Mouse (Mus musculus): ENCODE data around the gene Ndel1. TPM values are rescaled to one million over a fixed set of nuclear protein-coding genes. Genes with fewer than 3 reads are reported as not detected.

The Ndel1 gene
- 53.2 and 54.4 TPM in 2 replicates for polyA plus RNA-seq (2014; fragmentation: Nextera tagmentation; extraction: Ambion mirVana)

- no peak for ATAC-seq (replicated peaks; ENCODE audit: insufficient number of reproducible peaks, low FRiP score, low TSS enrichment, low read depth)
- H3K27me3 ChIP-seq (ENCODE audit: control insufficient read depth, insufficient read depth, low read length), result no peaks in the 10 kb centered on the region
- no peak for DNase-seq (ENCODE audit: low spot score)
- no peak within 1 kb of the TSS for H3K27ac ChIP-seq (replicated peaks; ENCODE audit: low read depth, low read length)
- no peaks in the 10 kb centered on the region for H3K4me1 ChIP-seq (ENCODE audit: control insufficient read depth, insufficient read depth, low read length)
- WGBS, result 68% methylated on average over 6 of the region's 6 CpGs
- H3K4me3 ChIP-seq (ENCODE audit: low read depth, low read length), result no peak within 1 kb of the TSS
- H3K36me3 ChIP-seq (replicated peaks; ENCODE audit: control insufficient read depth, insufficient read depth, low read depth, low read length), result no peaks in the 10 kb centered on the region
- H3K4me2 ChIP-seq (ENCODE audit: low read depth, low read length), result no peak within 1 kb of the TSS
- H3K9me3 ChIP-seq (replicated peaks; ENCODE audit: control insufficient read depth, low read length), result no peaks in the 10 kb centered on the region
- H3K9ac ChIP-seq (replicated peaks; ENCODE audit: low read length), result no peak within 1 kb of the TSS
These were observed at the start of gene Ndel1 for GRCm38 (mm10) chr11:68871748-68872147. Gene Ndel1, minus strand, starts transcription at chr11:68871858.

GRCm38 (mm10) chr11:68914566-68914965 is 42.9 kb upstream of the Ndel1 start:
- no peak overlapping the region for H3K9ac ChIP-seq (replicated peaks; ENCODE audit: low read length)
- no peak for ATAC-seq (replicated peaks; ENCODE audit: insufficient number of reproducible peaks, low FRiP score, low TSS enrichment, low read depth)
- DNase-seq (ENCODE audit: low spot score), result no peak
- no peak overlapping the region for H3K4me3 ChIP-seq (ENCODE audit: low read depth, low read length)
- H3K27ac ChIP-seq (replicated peaks; ENCODE audit: low read depth, low read length), result no peak overlapping the region
- H3K36me3 ChIP-seq (replicated peaks; ENCODE audit: control insufficient read depth, insufficient read depth, low read depth, low read length), result no peaks in the 10 kb centered on the region
- H3K4me2 ChIP-seq (ENCODE audit: low read depth, low read length), result no peak overlapping the region
- H3K9me3 ChIP-seq (replicated peaks; ENCODE audit: control insufficient read depth, low read length), result no peaks in the 10 kb centered on the region
- WGBS, result 97% methylated on average over 4 of the region's 4 CpGs
- H3K27me3 ChIP-seq (ENCODE audit: control insufficient read depth, insufficient read depth, low read length), result no peaks in the 10 kb centered on the region
- H3K4me1 ChIP-seq (ENCODE audit: control insufficient read depth, insufficient read depth, low read length), result no peaks in the 10 kb centered on the region

- H3K27ac ChIP-seq (replicated peaks; ENCODE audit: low read depth, low read length), result no peak overlapping the region
- DNase-seq (ENCODE audit: low spot score), result no peak
- WGBS, result 52% methylated on average over 14 of the region's 14 CpGs
These were observed 40.0 kb upstream of the Ndel1 start for GRCm38 (mm10) chr11:68911531-68912177.

GRCm38 (mm10) chr11:68908846-68909503 is 37.3 kb upstream of the Ndel1 start:
- no peak overlapping the region for H3K4me2 ChIP-seq (ENCODE audit: low read depth, low read length)
- peaks cover 8% of the 10 kb centered on the region for H3K36me3 ChIP-seq (replicated peaks; ENCODE audit: control insufficient read depth, insufficient read depth, low read depth, low read length)
- H3K27ac ChIP-seq (replicated peaks; ENCODE audit: low read depth, low read length), result no peak overlapping the region
- no peaks in the 10 kb centered on the region for H3K4me1 ChIP-seq (ENCODE audit: control insufficient read depth, insufficient read depth, low read length)
- 45% methylated on average over 7 of the region's 7 CpGs for WGBS
- no peaks in the 10 kb centered on the region for H3K9me3 ChIP-seq (replicated peaks; ENCODE audit: control insufficient read depth, low read length)
- H3K4me3 ChIP-seq (ENCODE audit: low read depth, low read length), result no peak overlapping the region
- H3K9ac ChIP-seq (replicated peaks; ENCODE audit: low read length), result no peak overlapping the region; the same call in 1 of the 2 replicates
- H3K27me3 ChIP-seq (ENCODE audit: control insufficient read depth, insufficient read depth, low read length), result no peaks in the 10 kb centered on the region
- no peak for DNase-seq (ENCODE audit: low spot score)
- ATAC-seq (replicated peaks; ENCODE audit: insufficient number of reproducible peaks, low FRiP score, low TSS enrichment, low read depth), result no peak

More at GRCm38 (mm10) chr11:68911531-68912177, 40.0 kb upstream of the Ndel1 start:
- H3K4me1 ChIP-seq (ENCODE audit: control insufficient read depth, insufficient read depth, low read length), result no peaks in the 10 kb centered on the region
- H3K9ac ChIP-seq (replicated peaks; ENCODE audit: low read length), result no peak overlapping the region
- no peaks in the 10 kb centered on the region for H3K9me3 ChIP-seq (replicated peaks; ENCODE audit: control insufficient read depth, low read length)
- H3K27me3 ChIP-seq (ENCODE audit: control insufficient read depth, insufficient read depth, low read length), result no peaks in the 10 kb centered on the region
- H3K4me3 ChIP-seq (ENCODE audit: low read depth, low read length), result no peak overlapping the region
- no peak overlapping the region for H3K4me2 ChIP-seq (ENCODE audit: low read depth, low read length)
- no peaks in the 10 kb centered on the region; the same call in 1 of the 2 replicates for H3K36me3 ChIP-seq (replicated peaks; ENCODE audit: control insufficient read depth, insufficient read depth, low read depth, low read length)
- ATAC-seq (replicated peaks; ENCODE audit: insufficient number of reproducible peaks, low FRiP score, low TSS enrichment, low read depth), result no peak

- DNase-seq (ENCODE audit: low spot score), result no peak
- Histone ChIP-seq H3K27me3 (ENCODE audit: control insufficient read depth, insufficient read depth, low read length) (no peaks in the 10 kb centered on the region), H3K36me3 (replicated peaks; ENCODE audit: control insufficient read depth, insufficient read depth, low read depth, low read length) (peaks cover 12% of the 10 kb centered on the region), H3K4me3 (ENCODE audit: low read depth, low read length) (no peak overlapping the region), H3K4me1 (ENCODE audit: control insufficient read depth, insufficient read depth, low read length) (no peaks in the 10 kb centered on the region), H3K4me2 (ENCODE audit: low read depth, low read length) (no peak overlapping the region), H3K9ac (replicated peaks; ENCODE audit: low read length) (no peak overlapping the region), H3K9me3 (replicated peaks; ENCODE audit: control insufficient read depth, low read length) (no peaks in the 10 kb centered on the region), H3K27ac (replicated peaks; ENCODE audit: low read depth, low read length) (no peak overlapping the region)
- 77% methylated on average over 3 of the region's 3 CpGs for WGBS
- no peak for ATAC-seq (replicated peaks; ENCODE audit: insufficient number of reproducible peaks, low FRiP score, low TSS enrichment, low read depth)
These were observed 35.6 kb upstream of the Ndel1 start for GRCm38 (mm10) chr11:68907251-68907650.

- Histone ChIP-seq H3K4me1 (ENCODE audit: control insufficient read depth, insufficient read depth, low read length) (no peaks in the 10 kb centered on the region), H3K4me2 (ENCODE audit: low read depth, low read length) (no peak overlapping the region), H3K36me3 (replicated peaks; ENCODE audit: control insufficient read depth, insufficient read depth, low read depth, low read length) (peaks cover 12% of the 10 kb centered on the region), H3K4me3 (ENCODE audit: low read depth, low read length) (no peak overlapping the region), H3K27me3 (ENCODE audit: control insufficient read depth, insufficient read depth, low read length) (no peaks in the 10 kb centered on the region), H3K9me3 (replicated peaks; ENCODE audit: control insufficient read depth, low read length) (no peaks in the 10 kb centered on the region), H3K27ac (replicated peaks; ENCODE audit: low read depth, low read length) (no peak overlapping the region), H3K9ac (replicated peaks; ENCODE audit: low read length) (no peak overlapping the region)
- ATAC-seq (replicated peaks; ENCODE audit: insufficient number of reproducible peaks, low FRiP score, low TSS enrichment, low read depth) (no peak), DNase-seq (ENCODE audit: low spot score) (no peak)
- WGBS, result 91% methylated on average over 4 of the region's 4 CpGs
These were observed 34.8 kb upstream of the Ndel1 start for GRCm38 (mm10) chr11:68906461-68906790.

GRCm38 (mm10) chr11:68905665-68906460 is 34.2 kb upstream of the Ndel1 start:
- Histone ChIP-seq H3K9me3 (replicated peaks; ENCODE audit: control insufficient read depth, low read length) (no peaks in the 10 kb centered on the region), H3K9ac (replicated peaks; ENCODE audit: low read length) (no peak overlapping the region), H3K4me1 (ENCODE audit: control insufficient read depth, insufficient read depth, low read length) (no peaks in the 10 kb centered on the region), H3K36me3 (replicated peaks; ENCODE audit: control insufficient read depth, insufficient read depth, low read depth, low read length) (peaks cover 12% of the 10 kb centered on the region), H3K4me3 (ENCODE audit: low read depth, low read length) (no peak overlapping the region), H3K27me3 (ENCODE audit: control insufficient read depth, insufficient read depth, low read length) (no peaks in the 10 kb centered on the region), H3K4me2 (ENCODE audit: low read depth, low read length) (no peak overlapping the region), H3K27ac (replicated peaks; ENCODE audit: low read depth, low read length) (no peak overlapping the region)
- ATAC-seq (replicated peaks; ENCODE audit: insufficient number of reproducible peaks, low FRiP score, low TSS enrichment, low read depth) (no peak), DNase-seq (ENCODE audit: low spot score) (no peak)
- 90% methylated on average over 9 of the region's 9 CpGs for WGBS

GRCm38 (mm10) chr11:68905138-68905531 is 33.5 kb upstream of the Ndel1 start:
- ATAC-seq (replicated peaks; ENCODE audit: insufficient number of reproducible peaks, low FRiP score, low TSS enrichment, low read depth) (no peak), DNase-seq (ENCODE audit: low spot score) (no peak)
- no peaks in the 10 kb centered on the region for H3K4me1 ChIP-seq (ENCODE audit: control insufficient read depth, insufficient read depth, low read length)
- no peak overlapping the region for H3K27ac ChIP-seq (replicated peaks; ENCODE audit: low read depth, low read length)
- H3K9me3 ChIP-seq (replicated peaks; ENCODE audit: control insufficient read depth, low read length), result no peaks in the 10 kb centered on the region
- H3K9ac ChIP-seq (replicated peaks; ENCODE audit: low read length), result no peak overlapping the region; the same call in 1 of the 2 replicates
- peaks cover 12% of the 10 kb centered on the region for H3K36me3 ChIP-seq (replicated peaks; ENCODE audit: control insufficient read depth, insufficient read depth, low read depth, low read length)
- WGBS, result 91% methylated on average over 3 of the region's 3 CpGs
- H3K27me3 ChIP-seq (ENCODE audit: control insufficient read depth, insufficient read depth, low read length), result no peaks in the 10 kb centered on the region
- no peak overlapping the region for H3K4me3 ChIP-seq (ENCODE audit: low read depth, low read length)
- no peak overlapping the region for H3K4me2 ChIP-seq (ENCODE audit: low read depth, low read length)
